Mouse (Mus musculus) induced T-regulatory cell, adult 2 months (primary cell): ENCODE measurements around the gene Glrp1.

Experiments
- DNase-seq: peaks from one replicate; pipeline ENCODE4 v3.0.0-alpha.2; 2012; ENCODE audit warnings: low read depth

The Glrp1 gene

DNA sequence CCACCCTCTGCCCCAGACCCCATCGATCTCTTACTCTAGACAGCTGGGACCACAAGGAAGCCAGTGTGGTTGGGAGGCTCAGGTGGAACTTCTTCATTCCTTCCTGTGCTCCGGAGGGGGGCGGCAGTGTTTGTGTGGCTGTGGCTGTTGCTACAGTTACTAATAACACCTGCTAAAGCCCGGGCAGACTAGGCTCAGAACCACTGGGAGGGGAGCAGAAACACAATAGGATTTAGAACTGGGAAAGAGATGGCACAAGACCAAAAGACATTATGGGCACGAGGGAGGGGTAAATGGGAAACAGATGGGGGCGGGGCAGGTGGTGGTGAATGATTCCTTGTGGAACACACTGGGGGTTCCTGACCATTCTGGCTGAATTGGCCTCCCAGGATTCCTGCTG is 47.4 kb downstream of the Glrp1 start:
- no peak for DNase-seq

DNA sequence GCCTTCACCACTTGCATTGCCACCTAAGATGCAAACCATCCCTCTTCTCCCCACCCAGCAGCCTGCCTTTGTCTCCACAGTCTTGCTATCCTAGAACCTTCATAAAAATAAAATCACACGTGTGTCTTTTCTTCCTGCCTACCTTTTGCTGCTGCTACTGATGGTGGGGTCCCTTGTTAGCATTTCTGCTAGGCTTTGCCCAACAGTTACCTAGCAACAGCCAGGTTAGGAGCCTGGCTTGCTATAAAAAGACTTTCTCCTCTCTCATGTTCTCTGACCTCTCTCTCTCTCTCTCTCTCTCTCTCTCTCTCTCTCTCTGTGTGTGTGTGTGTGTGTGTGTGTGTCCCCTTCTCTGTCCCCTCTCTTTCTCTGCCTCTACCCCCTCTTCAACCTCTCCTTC is 48.8 kb downstream of the Glrp1 start:
- DNase-seq: no peak

DNA sequence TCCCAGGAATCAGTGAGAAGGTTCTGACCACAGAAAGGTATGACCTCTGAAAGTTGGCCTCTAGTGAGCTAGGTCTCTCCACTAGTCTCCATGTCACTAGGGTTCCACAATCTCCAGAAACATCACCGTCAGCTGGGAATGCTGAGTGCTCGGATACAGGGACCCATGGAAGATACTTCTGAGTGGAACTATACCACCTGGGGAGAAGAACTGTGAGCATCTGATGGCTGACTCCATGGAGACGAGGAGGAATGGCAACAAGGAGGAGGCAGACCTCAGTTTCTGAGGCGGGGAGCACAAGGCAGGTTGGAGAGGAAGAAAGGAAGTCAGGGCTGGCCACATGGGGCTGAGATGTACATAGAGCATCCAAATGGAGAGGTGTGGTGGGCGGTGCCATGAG is 50.2 kb downstream of the Glrp1 start:
- no peak for DNase-seq

DNA sequence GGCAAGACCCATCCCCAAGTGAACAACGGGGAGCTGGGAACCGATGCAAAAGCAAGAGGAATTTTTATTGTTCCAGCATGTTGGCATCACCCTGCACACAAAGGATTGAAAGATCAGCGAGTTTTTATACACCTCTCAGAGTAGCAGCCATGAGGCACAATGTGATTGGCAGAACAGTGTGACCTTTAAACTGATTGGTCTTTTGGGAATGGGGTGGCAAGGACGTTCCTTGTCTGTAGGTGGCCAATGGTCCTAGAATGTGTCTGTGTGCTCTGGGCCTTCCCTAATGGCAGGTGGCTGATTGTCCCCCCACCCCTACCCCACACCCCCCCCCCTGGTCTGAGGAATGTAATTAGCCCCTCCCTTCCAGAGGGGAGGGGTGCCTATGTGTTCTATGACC is 50.7 kb downstream of the Glrp1 start:
- DNase-seq: no peak

DNA sequence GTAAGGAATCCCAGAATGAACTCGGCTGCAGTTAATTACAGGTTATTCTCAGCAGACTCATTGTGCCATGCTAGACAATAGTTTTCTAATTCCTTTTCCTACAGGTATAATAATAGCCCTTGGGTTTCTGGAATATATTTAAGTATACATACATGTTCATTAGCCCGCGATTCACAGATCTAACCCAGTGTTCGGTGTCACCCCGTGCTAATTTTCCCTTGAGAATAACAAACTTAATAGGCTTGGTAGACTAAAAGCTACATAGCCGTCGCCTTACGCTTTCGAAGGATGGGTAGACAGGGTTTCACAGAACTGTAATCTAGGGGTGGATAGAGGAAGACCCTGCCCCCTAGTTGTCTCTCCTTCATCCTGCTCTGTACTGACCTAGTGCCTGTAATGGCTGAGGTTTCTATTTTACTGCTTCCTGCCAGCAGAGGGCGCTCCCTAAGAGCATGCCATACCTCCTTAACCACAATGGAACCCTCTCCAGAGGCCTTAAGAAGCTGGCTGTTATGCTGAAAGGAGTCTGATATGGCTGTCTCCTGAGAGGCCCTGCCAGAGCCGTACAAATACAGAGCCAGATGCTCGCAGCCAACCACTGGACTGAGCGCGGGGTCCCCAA is 53.3 kb downstream of the Glrp1 start:
- DNase-seq: peak; percentile 86

DNA sequence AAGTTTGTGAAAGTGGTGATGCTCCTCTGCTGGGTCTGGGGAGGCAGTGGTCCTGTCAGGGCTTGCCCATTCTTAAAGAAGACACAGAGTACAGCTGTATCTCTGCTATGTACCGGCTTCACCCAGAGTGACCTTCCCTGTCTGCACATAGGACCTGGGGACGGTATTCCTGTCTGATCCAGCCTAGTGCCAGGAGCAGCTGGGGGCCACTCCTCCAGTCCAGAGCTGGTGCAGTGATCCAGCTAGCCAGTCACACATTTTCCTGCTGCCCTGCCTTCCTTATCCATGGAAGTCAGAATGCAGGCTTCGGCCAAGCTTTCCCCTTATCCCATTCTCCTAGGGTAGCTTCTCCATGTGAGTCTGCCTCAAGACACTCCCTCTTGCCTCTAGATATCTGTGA is 54.1 kb downstream of the Glrp1 start:
- no peak for DNase-seq

DNA sequence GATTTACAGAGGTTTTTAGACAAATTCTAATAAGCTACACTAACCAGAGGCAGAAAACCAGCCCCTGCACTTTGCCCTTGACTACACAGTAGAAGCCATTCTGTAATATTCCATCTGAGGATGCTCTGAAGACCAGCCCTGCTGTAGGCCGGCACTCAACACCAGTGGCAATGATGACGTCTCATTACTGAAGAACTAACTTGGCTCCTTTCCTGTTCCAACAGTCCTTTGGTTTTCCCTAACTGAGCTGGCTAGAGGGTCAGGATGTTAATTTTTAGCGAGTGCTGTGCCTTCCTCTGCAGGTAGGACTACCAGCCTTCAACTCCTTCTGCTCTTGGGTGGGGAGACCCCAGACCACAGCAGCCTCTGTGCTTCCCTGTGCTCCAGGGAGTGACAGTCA is 55.2 kb downstream of the Glrp1 start:
- no peak for DNase-seq

DNA sequence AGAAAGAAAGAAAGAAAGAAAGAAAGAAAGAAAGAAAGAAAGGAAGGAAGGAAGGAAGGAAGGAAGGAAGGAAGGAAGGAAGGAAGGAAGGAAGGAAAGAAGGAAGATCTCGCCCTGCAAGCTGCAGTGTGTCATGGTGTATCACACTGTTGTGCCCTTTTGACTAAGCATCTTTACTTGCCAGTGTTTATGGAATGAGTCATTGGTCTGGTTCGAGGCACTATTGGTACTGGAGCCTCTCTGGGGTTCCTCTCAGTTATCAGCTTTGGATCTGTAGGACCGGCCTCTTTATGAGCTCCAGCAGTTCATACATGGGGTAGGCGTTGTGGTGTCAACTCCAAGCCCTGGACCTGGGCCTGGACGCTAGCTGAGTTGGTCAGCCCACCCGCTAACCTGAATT is 57.7 kb downstream of the Glrp1 start:
- DNase-seq: no peak

DNA sequence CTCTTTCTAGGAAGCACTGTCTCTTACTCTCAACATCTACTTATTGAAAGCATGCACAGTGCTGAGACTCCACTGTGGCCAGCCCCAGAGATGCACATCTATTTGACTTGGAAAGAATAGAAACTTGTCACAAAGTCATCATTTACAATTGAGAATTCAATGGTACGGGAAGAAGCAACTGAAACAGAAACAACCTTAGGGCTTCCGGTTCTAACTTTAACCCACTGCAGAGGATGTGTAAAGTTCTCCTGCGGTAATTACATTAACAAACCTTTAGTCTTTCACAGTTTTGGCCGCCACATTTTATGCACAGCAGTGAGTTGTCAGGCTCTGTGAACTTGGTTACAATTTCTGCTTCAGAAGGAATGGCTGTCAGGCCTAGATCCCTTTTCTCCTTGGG is 59.2 kb downstream of the Glrp1 start:
- peak; percentile 75 for DNase-seq
